Mouse (Mus musculus) kidney, adult 2 months (tissue): Measurements from ENCODE around the gene Klrb1.

Experiments
- CTCF ChIP-seq: fragments of 200-500 bp; conservative IDR thresholded peaks from 2 replicates; pipeline ENCODE4 v1.5.1; 2011; ENCODE audit warnings: low read depth, mild to moderate bottlenecking, control low read depth, low read length, moderate library complexity, mixed read lengths; ENCODE audit not compliant: insufficient read depth, insufficient read length
- POLR2A ChIP-seq: fragments of 200-500 bp; IDR thresholded peaks from one replicate; pipeline ENCODE4 v1.6.1; 2011; ENCODE audit warnings: low read depth, low read length, control low read depth

DNA sequence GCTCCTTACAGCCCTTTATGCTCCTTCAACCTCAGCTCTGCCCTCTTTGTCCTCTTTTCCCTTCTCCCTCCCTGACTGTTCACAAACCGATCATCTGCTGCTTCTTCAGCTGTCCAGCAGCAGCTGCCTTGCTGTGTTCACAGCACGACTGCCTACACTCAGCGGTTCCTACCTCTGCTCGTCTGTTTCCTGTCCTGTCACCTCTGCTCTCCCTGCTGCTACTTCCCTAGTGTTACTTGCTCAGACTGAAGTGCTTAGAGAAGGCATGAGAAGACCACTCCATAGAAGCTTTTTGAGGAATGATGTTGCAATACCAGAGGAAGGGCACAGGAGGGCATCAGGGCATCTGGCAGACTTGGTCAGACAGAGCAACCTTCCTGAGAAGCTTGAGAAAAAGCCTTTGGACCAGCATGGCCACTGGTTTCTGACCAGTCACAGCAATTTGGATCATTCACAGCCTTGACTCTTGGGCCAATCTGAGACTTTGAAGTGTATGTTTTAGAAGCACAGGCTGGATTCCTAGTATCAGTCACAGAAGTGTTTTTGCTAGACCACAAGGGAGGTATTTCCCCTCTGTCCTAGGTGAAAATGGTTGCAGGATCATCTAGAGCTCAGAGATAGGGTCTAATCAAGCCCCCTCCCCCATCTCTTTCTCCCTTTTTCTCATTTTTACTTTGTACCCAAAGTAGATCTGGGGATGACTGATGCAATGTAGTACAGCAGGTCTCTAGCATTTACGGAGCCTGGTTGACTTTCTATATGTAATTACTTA lies 11.2 kb upstream of the Klrb1 start:
- TF ChIP-seq CTCF (no peak), POLR2A (no peak)
